Comparison of ENCODE assay signal across 10 mouse cellular contexts in the genomic region with DNA sequence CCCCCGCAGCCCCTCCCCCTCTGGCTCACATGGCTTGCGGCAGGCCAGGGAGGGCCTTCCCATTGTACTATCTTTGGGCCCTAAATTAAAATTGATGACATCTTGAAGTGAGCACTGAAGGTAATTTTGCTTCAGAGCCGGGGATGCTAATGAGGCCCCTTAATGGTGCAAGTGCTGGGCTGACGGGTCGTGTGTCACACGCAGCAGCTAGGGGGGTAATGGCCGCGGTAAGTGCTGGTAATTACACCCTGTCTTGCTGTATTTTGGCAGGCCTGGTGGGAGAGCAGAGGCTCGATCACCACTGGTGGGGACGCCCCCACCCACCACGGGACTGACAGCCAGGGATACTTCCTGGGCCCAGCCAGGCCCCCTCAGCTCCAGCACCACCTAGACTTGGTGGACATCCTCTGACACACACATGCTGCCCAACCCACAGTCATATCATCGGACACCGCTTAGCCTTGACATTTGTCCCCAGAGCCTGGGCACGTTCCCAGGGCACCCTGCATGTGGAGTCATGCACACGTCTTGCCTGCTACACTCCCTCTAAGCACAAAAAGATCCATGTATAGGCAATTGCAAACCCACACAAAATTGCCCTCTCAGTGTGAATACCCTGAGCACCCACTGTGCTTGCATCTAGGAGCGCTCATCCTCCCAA. TPM values are rescaled to one million over a fixed set of nuclear protein-coding genes. Genes with fewer than 3 reads are reported as not detected.
DNase-seq lines count a peak whose midpoint lies in the region; ATAC-seq lines count a peak whose summit lies in the region.
"Had no signal": no experiment of that assay in that cellular context is flagged by ENCODE, and none has a peak within 500 bp of the region (broad histone marks: within the 10 kb centered on the region; RNA-seq: fewer than 3 reads in every experiment).

No protein-coding gene starts in this region.

- H3K4me1 ChIP-seq in heart, embryonic 16.5 days (ENCODE audit: control insufficient read depth, insufficient read depth, low read length): peaks cover 26% of the 10 kb centered on the region
- peaks cover 57% of the 10 kb centered on the region for H3K4me1 ChIP-seq in forebrain, embryonic 10.5 days
- H3K4me1 ChIP-seq in limb, embryonic 10.5 days: peaks cover 68% of the 10 kb centered on the region

- H3K4me3 ChIP-seq in heart, embryonic 16.5 days (ENCODE audit: low read length): no peak overlapping the region
- no peak overlapping the region for H3K4me3 ChIP-seq in forebrain, embryonic 10.5 days
- H3K4me3 ChIP-seq in limb, embryonic 10.5 days: no peak overlapping the region
- H3K4me3 ChIP-seq: liver, embryonic 12.5 days; myocyte had no signal

- peak overlapping the region; percentile 17 for H3K4me2 ChIP-seq in heart, embryonic 16.5 days (ENCODE audit: low read depth, low read length)
- H3K4me2 ChIP-seq: liver, embryonic 12.5 days had no signal

- H3K27ac ChIP-seq in heart, embryonic 16.5 days (ENCODE audit: low read length): no peak overlapping the region
- peak overlapping the region; percentile 46 for H3K27ac ChIP-seq in forebrain, embryonic 10.5 days
- peak overlapping the region; percentile 54; the same call in 1 of the 2 replicates for H3K27ac ChIP-seq in limb, embryonic 10.5 days
- H3K27ac ChIP-seq: liver, embryonic 12.5 days had no signal

- H3K27me3 ChIP-seq in heart, embryonic 16.5 days (ENCODE audit: control insufficient read depth, insufficient read depth, low read length): no peaks in the 10 kb centered on the region
- peaks cover 24% of the 10 kb centered on the region for H3K27me3 ChIP-seq in forebrain, embryonic 10.5 days (ENCODE audit: poor library complexity, severe bottlenecking)
- peaks cover 14% of the 10 kb centered on the region for H3K27me3 ChIP-seq in limb, embryonic 10.5 days (ENCODE audit: low read depth, poor library complexity, severe bottlenecking)

- no peaks in the 10 kb centered on the region for H3K9me3 ChIP-seq in heart, embryonic 16.5 days (replicated peaks; ENCODE audit: control insufficient read depth, low read length)
- H3K9me3 ChIP-seq in forebrain, embryonic 10.5 days: 0 out of 2 replicates have a peak, but pooled peaks cover 4% of the 10 kb centered on the region
- H3K9me3 ChIP-seq in limb, embryonic 10.5 days (replicated peaks): no peaks in the 10 kb centered on the region
- H3K9me3 ChIP-seq: liver, embryonic 12.5 days had no signal

- WGBS in heart, embryonic 16.5 days: 42% methylated on average over 16 of the region's 16 CpGs
- WGBS in forebrain, embryonic 10.5 days: 59% methylated on average over 16 of the region's 16 CpGs
- WGBS in limb, embryonic 10.5 days: 31% methylated on average over 16 of the region's 16 CpGs

- intact Hi-C loops in left cerebral cortex, postnatal 25 days (cut with DNase I): no loop called here

- H3K36me3 ChIP-seq in heart, embryonic 16.5 days (ENCODE audit: control insufficient read depth, insufficient read depth): peaks cover 5% of the 10 kb centered on the region; the same call in 1 of the 2 replicates
- no peaks in the 10 kb centered on the region for H3K36me3 ChIP-seq in forebrain, embryonic 10.5 days (replicated peaks)
- no peaks in the 10 kb centered on the region for H3K36me3 ChIP-seq in limb, embryonic 10.5 days
- H3K36me3 ChIP-seq: liver, embryonic 12.5 days had no signal

- DNase-seq in heart, adult 8-10 months (ENCODE audit: low spot score): no peak
- DNase-seq in adrenal gland, postnatal 25 days: peak; percentile 67
- DNase-seq in forebrain, embryonic 10.5 days (ENCODE audit: extremely low spot score, low spot score): no peak
- no peak for DNase-seq in limb, embryonic 10.5 days (ENCODE audit: low spot score)
- DNase-seq in left cerebral cortex, postnatal 25 days (ENCODE audit: low spot score in 2 of 2): no peak
- DNase-seq in urinary bladder, postnatal 10 days (ENCODE audit: low spot score): no peak

- ATAC-seq in heart, embryonic 16.5 days (replicated peaks; ENCODE audit: extremely low read depth, insufficient read depth, low FRiP score): no peak
- ATAC-seq: inflammation-experienced regulatory T-cells, adult 6 months; liver, embryonic 12.5 days had no signal

- H3K9ac ChIP-seq in heart, embryonic 16.5 days (ENCODE audit: low read length): no peak overlapping the region; the same call in 1 of the 2 replicates
- H3K9ac ChIP-seq: liver, embryonic 12.5 days had no signal

RNA-seq across cellular contexts. Expression of a gene that starts 38.2 kb away (rescaled TPM):
- polyA plus RNA-seq in heart, embryonic 16.5 days (2015; fragmentation: Nextera tagmentation; extraction: Ambion mirVana): 9.7 and 10.7 TPM in 2 replicates
- 1 to 10 TPM; 1.7 to 2.2 (median 1.9) TPM for total RNA-seq in heart, adult 8-10 months (2022)
- total RNA-seq in adrenal gland, postnatal 25 days (2021): 2.4 TPM in 1 of 2 replicates, not detected in the other
- 13.1 and 13.2 TPM in 2 replicates for polyA plus RNA-seq in forebrain, embryonic 10.5 days (2016; fragmentation: Nextera tagmentation; extraction: Ambion mirVana)
- 18.9 and 21.6 TPM in 2 replicates for polyA plus RNA-seq in limb, embryonic 10.5 days (2016; fragmentation: Nextera tagmentation; extraction: Ambion mirVana)
- total RNA-seq in left cerebral cortex, postnatal 25 days (2021): 1 to 10 TPM in 1 of 2 experiments, under 1 TPM in 1; 0.80 to 1.4 TPM
- polyA plus RNA-seq: inflammation-experienced regulatory T-cells, adult 6 months had no signal

RNA-seq across cellular contexts. Expression of a gene that starts 59.5 kb away (rescaled TPM):
- 25.7 and 28.9 TPM in 2 replicates for polyA plus RNA-seq in heart, embryonic 16.5 days (2015; fragmentation: Nextera tagmentation; extraction: Ambion mirVana)
- 10 to 100 TPM; 36.9 to 42.6 (median 39.1) TPM for total RNA-seq in heart, adult 8-10 months (2022)
- total RNA-seq in adrenal gland, postnatal 25 days (2021): 21.1 and 28.0 TPM in 2 replicates
- polyA plus RNA-seq in forebrain, embryonic 10.5 days (2016; fragmentation: Nextera tagmentation; extraction: Ambion mirVana): 1.9 and 2.2 TPM in 2 replicates
- 1.5 and 2.3 TPM in 2 replicates for polyA plus RNA-seq in limb, embryonic 10.5 days (2016; fragmentation: Nextera tagmentation; extraction: Ambion mirVana)
- total RNA-seq in left cerebral cortex, postnatal 25 days (2021): 10 to 100 TPM in 1 of 2 experiments, 1 to 10 TPM in 1; 8.2 to 11.5 TPM
